Mouse (Mus musculus): ENCODE measurements at regions not wholly inside any gene's neighbourhood (a gene's known extent, or its start where the extent isn't known, plus 50 kb on each side); places are given as distances from the start of the nearest gene placed in this dataset.

DNA sequence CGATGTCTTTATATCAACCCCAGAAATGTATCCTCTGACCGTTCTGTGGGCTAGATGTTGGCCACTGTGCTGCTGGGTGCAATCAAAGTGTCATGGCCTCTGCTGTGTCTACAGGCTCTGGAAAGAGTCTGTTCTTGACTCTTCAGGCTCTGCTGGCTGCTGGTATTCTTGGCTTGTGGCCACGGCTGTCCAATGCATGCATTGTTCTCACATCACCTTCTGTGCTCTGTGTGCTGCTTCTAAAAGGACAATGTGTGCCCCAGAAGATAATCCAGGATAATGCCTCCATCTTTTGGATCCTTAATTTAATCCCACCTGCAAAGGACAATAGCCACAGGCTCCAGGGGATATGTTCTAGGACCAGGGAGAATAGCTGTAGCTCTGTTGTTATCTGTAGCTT is 77.5 kb upstream of the Dapl1 start:
- no peaks in the 10 kb centered on the region for H3K9me3 ChIP-seq
- WGBS: 88% methylated on average over 3 of the region's 3 CpGs
- H3K9ac ChIP-seq: no peak overlapping the region
- no peak overlapping the region for H3K4me3 ChIP-seq
- H3K27me3 ChIP-seq: no peaks in the 10 kb centered on the region
- no peaks in the 10 kb centered on the region for H3K36me3 ChIP-seq
- H3K4me1 ChIP-seq: no peaks in the 10 kb centered on the region
- H3K4me2 ChIP-seq: no peak overlapping the region
- no peak overlapping the region for H3K27ac ChIP-seq
- ATAC-seq (ENCODE audit: insufficient number of reproducible peaks, low FRiP score, low TSS enrichment, low read depth): no peak

DNA sequence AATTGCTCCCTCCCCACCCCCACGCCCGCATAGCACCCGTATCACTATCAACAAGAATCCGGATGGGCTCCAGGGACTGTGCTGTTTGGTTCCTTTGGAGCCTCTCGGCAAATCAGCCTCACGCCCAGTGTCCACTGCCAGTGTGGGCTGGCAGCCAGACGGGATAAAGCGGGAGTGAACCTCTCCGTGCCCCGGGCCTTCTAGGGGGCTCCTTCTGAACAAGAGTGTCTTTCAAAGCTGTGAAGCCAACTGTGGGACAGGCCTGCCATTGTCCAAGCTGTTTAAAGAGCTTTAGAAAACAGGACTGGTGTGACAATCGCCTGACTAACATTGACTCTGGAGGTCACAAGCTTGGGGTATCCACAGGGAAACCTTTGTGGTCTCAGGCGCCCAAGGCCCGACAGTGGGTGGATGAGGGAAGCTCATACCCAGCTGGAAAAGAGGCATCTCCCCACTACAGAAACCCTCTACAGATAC is 76.9 kb upstream of the Dapl1 start:
- Histone ChIP-seq H3K27ac (no peak overlapping the region), H3K4me1 (no peaks in the 10 kb centered on the region), H3K36me3 (no peaks in the 10 kb centered on the region), H3K9me3 (no peaks in the 10 kb centered on the region), H3K4me2 (no peak overlapping the region), H3K9ac (no peak overlapping the region), H3K27me3 (no peaks in the 10 kb centered on the region), H3K4me3 (no peak overlapping the region)
- WGBS: 85% methylated on average over 13 of the region's 13 CpGs
- ATAC-seq (ENCODE audit: insufficient number of reproducible peaks, low FRiP score, low TSS enrichment, low read depth): no peak

DNA sequence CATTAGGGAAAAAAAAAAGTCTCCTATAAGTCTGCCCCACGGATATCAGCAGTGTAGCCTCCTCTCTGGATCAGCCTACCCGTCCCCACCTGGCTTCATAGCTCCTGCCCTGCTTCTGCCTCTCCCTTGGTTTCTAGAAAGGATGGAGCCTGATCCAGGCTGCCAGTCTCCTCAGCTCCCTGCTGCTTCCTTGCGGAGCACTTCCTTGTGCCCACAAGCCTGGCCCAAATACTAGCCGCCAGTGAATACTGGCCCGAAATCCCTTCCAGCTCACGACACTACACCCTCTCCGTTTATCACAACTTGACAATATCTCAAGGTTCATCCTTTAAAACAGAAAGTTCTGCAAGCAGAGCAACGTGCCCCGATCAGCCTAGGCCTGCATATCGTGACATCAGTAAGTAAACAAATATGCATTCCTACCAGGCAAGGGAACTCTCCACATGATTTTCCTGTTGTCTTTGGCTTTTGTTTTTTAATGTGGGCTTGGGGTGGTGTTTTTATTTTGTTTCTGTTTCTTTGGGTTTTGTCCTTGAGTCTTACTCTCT is 76.3 kb upstream of the Dapl1 start:
- H3K9me3 ChIP-seq: no peaks in the 10 kb centered on the region
- H3K27me3 ChIP-seq: no peaks in the 10 kb centered on the region
- 79% methylated on average over 10 of the region's 10 CpGs for WGBS
- no peak overlapping the region for H3K4me3 ChIP-seq
- no peaks in the 10 kb centered on the region for H3K36me3 ChIP-seq
- H3K27ac ChIP-seq: no peak overlapping the region
- no peak for ATAC-seq (ENCODE audit: insufficient number of reproducible peaks, low FRiP score, low TSS enrichment, low read depth)
- no peak overlapping the region for H3K4me2 ChIP-seq
- no peaks in the 10 kb centered on the region for H3K4me1 ChIP-seq
- no peak overlapping the region for H3K9ac ChIP-seq

DNA sequence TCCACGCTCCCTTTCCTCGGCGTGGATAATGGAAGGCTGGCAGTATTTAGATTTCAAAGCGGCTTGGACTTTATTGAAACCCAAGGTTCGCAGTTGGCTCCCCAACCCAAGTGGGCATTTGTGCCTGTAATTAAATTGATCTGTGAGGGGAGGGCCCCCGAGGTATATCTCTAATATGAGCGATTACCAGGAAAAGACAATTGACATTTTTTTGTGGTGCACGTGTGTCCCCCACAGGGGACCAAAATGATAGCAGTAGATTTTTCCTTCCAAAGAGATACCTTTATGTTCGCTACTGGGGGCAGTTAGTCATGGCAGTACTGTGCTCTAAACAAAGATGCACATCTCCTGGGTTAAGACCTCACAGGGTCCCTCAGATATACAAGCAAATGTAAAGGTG is 69.8 kb upstream of the Dapl1 start:
- no peaks in the 10 kb centered on the region for H3K9me3 ChIP-seq
- peaks cover 6% of the 10 kb centered on the region; the same call in 1 of the 2 replicates for H3K4me1 ChIP-seq
- 82% methylated on average over 9 of the region's 9 CpGs for WGBS
- H3K4me3 ChIP-seq: no peak overlapping the region
- H3K36me3 ChIP-seq: no peaks in the 10 kb centered on the region
- H3K27ac ChIP-seq: no peak overlapping the region
- no peak overlapping the region for H3K9ac ChIP-seq
- ATAC-seq (ENCODE audit: insufficient number of reproducible peaks, low FRiP score, low TSS enrichment, low read depth): no peak
- H3K27me3 ChIP-seq: no peaks in the 10 kb centered on the region
- H3K4me2 ChIP-seq: no peak overlapping the region

DNA sequence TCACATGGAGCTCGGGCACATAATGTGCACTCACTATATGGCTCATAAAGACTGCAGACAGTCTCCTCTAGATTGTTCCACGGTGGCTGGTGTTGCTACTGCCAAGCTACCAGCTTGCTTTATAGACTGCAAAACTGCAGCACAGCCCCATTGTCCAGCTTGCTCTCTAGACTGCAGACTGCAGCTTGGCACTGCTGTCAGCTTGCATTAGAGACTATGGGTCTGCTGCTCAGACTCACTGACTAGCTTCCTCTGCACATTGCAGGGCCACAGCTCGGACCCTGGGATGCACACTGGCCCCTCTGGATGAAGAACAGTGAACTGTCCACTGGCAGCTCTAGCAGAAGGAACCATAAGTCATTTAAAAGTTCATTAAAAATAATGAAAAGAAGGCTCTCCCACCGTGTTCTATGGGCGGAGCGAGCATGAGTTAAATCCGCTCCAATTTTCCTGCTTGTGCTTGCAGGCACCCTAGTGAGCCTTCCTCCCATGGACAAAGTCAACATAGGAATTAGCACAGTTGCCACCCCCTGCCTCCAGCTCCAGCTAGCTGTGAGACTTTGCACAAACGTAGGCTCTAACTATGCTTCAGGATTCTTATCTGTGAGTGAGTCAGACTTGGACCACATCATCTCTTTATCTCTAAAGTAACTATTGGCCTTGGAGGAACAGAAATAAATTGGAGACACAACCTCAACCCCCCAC is 67.8 kb upstream of the Dapl1 start:
- Histone ChIP-seq H3K4me1 (peaks cover 6% of the 10 kb centered on the region; the same call in 1 of the 2 replicates), H3K36me3 (no peaks in the 10 kb centered on the region), H3K27me3 (no peaks in the 10 kb centered on the region), H3K4me3 (no peak overlapping the region), H3K9ac (no peak overlapping the region), H3K9me3 (no peaks in the 10 kb centered on the region), H3K27ac (no peak overlapping the region), H3K4me2 (no peak overlapping the region)
- WGBS: 58% methylated on average over 8 of the region's 8 CpGs
- ATAC-seq (ENCODE audit: insufficient number of reproducible peaks, low FRiP score, low TSS enrichment, low read depth): no peak

DNA sequence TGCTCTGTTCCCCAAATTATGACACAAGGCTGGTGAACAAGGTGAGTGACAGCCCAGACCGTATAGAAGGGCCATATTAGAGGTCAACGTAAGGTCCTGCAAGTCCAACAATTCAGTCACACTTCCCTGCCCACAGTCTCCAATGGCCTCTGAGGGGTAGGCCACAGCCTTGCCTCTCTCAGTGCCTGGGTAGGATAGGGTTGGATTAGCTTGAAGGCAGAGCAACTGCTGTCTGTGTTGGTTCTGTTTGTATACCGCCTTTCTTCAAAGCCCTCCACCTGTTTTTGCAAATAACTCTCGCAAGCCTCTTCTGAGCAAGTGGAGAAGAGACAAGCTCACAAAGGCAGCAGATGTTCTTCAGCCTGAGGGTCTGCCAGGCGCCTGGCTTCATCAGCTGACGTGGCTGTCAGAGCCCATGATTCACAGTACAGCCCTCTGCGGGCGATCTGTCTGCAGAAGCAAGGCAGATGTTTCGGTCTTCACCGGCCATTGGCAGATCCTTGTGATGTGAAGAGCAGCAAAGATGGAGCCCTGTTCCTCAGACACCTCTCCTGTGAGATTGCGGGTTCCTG is 67.0 kb upstream of the Dapl1 start:
- 61% methylated on average over 11 of the region's 11 CpGs for WGBS
- H3K4me3 ChIP-seq: no peak overlapping the region
- H3K27ac ChIP-seq: no peak overlapping the region
- peaks cover 11% of the 10 kb centered on the region for H3K4me1 ChIP-seq
- 0 out of 2 replicates have a peak, but pooled peaks have one; percentile 41 for ATAC-seq (ENCODE audit: insufficient number of reproducible peaks, low FRiP score, low TSS enrichment, low read depth)
- no peak overlapping the region for H3K4me2 ChIP-seq
- H3K9ac ChIP-seq: no peak overlapping the region
- no peaks in the 10 kb centered on the region for H3K27me3 ChIP-seq
- H3K9me3 ChIP-seq: no peaks in the 10 kb centered on the region
- H3K36me3 ChIP-seq: no peaks in the 10 kb centered on the region

DNA sequence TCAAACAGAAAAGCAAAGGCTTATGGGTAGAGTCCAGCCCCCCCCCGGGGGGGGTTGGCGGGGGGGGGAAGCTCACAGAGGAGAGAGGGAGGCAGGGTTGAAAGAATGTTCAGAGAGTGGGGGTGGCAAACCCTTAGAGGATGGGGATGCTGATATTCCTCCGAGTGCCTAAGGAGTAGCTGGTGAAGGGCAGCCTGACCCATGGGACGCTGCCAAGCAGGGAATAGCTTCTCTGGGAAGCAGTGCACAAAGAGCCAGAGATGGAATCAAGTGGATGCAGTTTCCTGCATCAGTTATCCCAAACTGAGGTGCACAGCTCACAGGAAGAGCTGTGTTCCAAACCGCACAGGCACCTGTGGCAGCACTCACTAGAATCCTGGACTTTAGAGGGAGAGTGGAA is 64.0 kb upstream of the Dapl1 start:
- Histone ChIP-seq H3K4me3 (no peak overlapping the region), H3K4me2 (no peak overlapping the region), H3K9ac (no peak overlapping the region), H3K27ac (no peak overlapping the region), H3K36me3 (no peaks in the 10 kb centered on the region), H3K9me3 (no peaks in the 10 kb centered on the region), H3K4me1 (peaks cover 21% of the 10 kb centered on the region), H3K27me3 (no peaks in the 10 kb centered on the region)
- ATAC-seq (ENCODE audit: insufficient number of reproducible peaks, low FRiP score, low TSS enrichment, low read depth): no peak
- WGBS: 62% methylated on average over 5 of the region's 5 CpGs

DNA sequence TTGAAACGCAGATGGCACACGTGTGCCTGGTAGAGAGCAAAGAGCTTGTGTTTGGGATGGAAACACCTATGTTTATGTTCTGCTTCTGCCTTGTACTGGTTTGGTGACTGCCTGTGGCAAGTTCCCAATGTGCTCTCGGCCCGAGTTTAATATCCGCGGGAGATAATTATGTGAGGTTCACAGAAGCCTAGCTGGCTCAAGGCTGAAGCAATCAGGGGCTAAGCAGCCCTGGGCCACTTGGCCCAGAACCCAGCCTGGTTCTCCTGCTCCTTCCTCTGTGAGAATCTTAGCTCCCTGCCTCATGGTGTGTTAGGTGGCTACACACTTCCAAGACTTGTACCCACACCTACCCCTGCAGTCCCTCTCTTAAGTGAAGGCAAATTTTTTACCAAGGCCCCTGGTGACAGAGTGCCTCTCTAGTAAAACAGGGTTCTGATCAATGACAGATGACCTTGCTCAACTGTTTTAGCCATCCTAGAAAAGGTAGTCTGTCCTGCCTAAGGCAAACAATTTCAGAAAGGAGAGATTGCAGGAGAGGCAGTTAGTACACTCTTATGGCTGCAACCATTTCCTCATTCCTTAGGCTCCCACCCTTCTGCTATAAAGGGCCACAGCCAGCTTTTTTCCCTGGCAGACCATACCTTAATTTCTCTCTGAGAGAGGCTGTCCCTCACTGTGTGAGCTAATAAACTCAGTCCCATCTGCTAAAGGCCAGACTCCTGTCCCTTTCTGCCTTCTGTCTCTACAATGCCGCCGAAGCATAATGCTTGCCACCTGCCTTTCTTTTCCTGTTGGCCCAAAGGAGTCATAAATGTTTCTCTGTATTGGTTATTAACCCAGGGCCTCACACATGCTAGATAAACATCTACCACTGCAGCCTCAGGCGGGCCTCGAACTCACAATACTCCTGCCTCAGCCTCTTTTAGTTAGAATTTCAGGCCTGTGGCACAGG is 61.9 kb upstream of the Dapl1 start:
- no peak overlapping the region for H3K27ac ChIP-seq
- no peak for ATAC-seq (ENCODE audit: insufficient number of reproducible peaks, low FRiP score, low TSS enrichment, low read depth)
- no peaks in the 10 kb centered on the region for H3K27me3 ChIP-seq
- H3K9ac ChIP-seq: no peak overlapping the region
- 34% methylated on average over 10 of the region's 10 CpGs for WGBS
- peaks cover 15% of the 10 kb centered on the region for H3K4me1 ChIP-seq
- no peak overlapping the region for H3K4me3 ChIP-seq
- H3K4me2 ChIP-seq: no peak overlapping the region
- H3K36me3 ChIP-seq: no peaks in the 10 kb centered on the region
- no peaks in the 10 kb centered on the region for H3K9me3 ChIP-seq

DNA sequence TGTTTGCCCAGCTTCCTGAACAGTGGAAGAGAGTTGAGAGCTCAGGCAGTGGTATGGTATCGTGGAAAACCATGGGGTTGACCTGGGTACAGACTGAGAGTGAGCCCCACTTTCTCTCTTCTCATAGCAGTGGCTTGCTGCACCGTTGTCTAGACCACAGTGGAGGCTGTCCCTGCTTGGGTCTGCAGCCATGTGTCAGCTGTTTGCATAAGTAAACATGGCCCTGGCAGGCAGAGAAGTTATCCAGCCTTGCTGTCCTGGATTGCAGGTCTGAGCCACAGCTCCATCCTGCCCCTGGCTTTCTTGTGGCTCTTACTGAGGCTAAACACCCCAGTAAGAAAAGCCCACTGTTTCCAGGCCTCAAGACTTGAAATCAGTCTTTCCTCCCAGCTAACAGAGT is 60.2 kb upstream of the Dapl1 start:
- H3K4me1 ChIP-seq: peaks cover 15% of the 10 kb centered on the region
- H3K27ac ChIP-seq: no peak overlapping the region
- ATAC-seq (ENCODE audit: insufficient number of reproducible peaks, low FRiP score, low TSS enrichment, low read depth): no peak
- H3K9me3 ChIP-seq: no peaks in the 10 kb centered on the region
- H3K4me2 ChIP-seq: no peak overlapping the region
- no peaks in the 10 kb centered on the region for H3K27me3 ChIP-seq
- no peaks in the 10 kb centered on the region for H3K36me3 ChIP-seq
- H3K9ac ChIP-seq: no peak overlapping the region
- WGBS: 73% methylated on average over 2 of the region's 2 CpGs
- H3K4me3 ChIP-seq: no peak overlapping the region

DNA sequence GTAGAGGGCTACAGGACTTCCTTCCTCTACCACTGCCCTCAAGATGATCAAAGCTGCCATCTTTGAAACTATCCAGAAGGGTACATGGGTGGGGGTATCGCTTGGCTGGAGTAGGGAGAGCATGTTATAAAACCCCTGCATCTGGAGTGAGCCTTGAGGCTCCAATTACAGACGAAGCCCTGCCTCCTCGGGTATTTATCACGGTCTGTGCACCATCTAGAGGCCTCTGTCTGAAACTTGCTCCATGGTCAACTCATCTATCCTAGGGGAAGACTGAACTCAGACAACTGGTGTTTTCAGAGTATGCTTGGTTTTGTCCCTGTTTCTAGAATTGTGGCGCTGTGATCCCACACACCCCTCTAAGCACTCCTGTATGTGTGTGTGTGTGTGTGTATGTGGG is 59.7 kb upstream of the Dapl1 start:
- no peak for ATAC-seq (ENCODE audit: insufficient number of reproducible peaks, low FRiP score, low TSS enrichment, low read depth)
- WGBS: 26% methylated on average over 5 of the region's 5 CpGs
- no peak overlapping the region for H3K4me2 ChIP-seq

DNA sequence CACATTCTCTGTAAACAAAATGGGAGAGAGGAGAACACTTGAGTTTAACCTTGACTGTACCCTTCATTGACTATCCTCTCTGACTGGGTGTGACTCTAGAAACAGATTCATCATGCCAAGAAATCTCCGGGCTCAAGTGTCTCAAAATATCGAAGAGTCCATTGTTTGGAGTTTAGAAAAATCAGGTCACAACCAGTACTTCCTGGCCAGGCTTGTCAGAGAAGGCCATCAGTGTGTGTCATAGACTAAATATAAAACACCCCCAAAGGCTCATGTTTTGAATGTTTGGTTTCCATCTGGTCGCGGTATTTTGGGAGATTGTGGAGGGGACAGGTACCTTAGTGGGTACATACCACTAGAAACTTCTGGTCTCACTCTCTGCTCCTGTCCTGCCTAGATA is 58.6 kb upstream of the Dapl1 start:
- no peak overlapping the region for H3K4me3 ChIP-seq
- no peaks in the 10 kb centered on the region for H3K9me3 ChIP-seq
- peaks cover 17% of the 10 kb centered on the region for H3K4me1 ChIP-seq
- H3K27me3 ChIP-seq: no peaks in the 10 kb centered on the region
- 89% methylated on average over 4 of the region's 4 CpGs for WGBS
- no peak for ATAC-seq (ENCODE audit: insufficient number of reproducible peaks, low FRiP score, low TSS enrichment, low read depth)
- no peak overlapping the region for H3K4me2 ChIP-seq
- no peaks in the 10 kb centered on the region for H3K36me3 ChIP-seq
- no peak overlapping the region for H3K27ac ChIP-seq
- H3K9ac ChIP-seq: no peak overlapping the region

More for the DNA sequence above, 59.7 kb upstream of the Dapl1 start:
- Histone ChIP-seq H3K9me3 (no peaks in the 10 kb centered on the region), H3K36me3 (no peaks in the 10 kb centered on the region), H3K4me3 (no peak overlapping the region), H3K4me1 (peaks cover 15% of the 10 kb centered on the region), H3K27ac (no peak overlapping the region), H3K27me3 (no peaks in the 10 kb centered on the region), H3K9ac (no peak overlapping the region)

DNA sequence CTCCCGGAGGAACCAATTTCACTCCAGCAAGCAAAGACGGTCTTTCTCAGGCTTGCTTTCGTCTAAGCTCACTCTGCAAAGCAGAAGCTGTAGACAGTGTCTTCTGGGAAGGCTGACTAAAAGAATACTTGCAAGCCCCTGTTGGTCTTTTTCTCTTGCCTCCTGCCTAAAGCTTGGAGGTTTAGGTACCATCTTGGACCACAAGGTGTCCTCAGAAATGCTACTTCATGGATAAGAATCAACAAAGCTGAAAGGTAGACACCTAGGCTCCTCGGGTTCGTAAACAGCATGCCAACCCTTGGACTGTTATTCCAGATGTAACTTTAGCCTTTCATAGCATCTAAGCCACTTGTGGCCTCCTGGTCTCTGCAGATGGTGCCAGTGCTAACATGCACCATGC is 53.0 kb upstream of the Dapl1 start:
- H3K4me3 ChIP-seq: no peak overlapping the region
- 70% methylated on average over 5 of the region's 5 CpGs for WGBS
- H3K27ac ChIP-seq: peak overlapping the region; percentile 30; the same call in 1 of the 2 replicates
- no peak overlapping the region for H3K9ac ChIP-seq
- no peak overlapping the region for H3K4me2 ChIP-seq
- H3K9me3 ChIP-seq: no peaks in the 10 kb centered on the region
- ATAC-seq (ENCODE audit: insufficient number of reproducible peaks, low FRiP score, low TSS enrichment, low read depth): no peak
- H3K27me3 ChIP-seq: no peaks in the 10 kb centered on the region
- peaks cover 15% of the 10 kb centered on the region for H3K4me1 ChIP-seq
- H3K36me3 ChIP-seq: no peaks in the 10 kb centered on the region

Data from limb, embryonic 15.5 days (tissue).